Mouse (Mus musculus): ENCODE measurements around the gene Dusp3. TPM values are rescaled to one million over a fixed set of nuclear protein-coding genes. Genes with fewer than 3 reads are reported as not detected.

Gene Dusp3
- total RNA-seq, 4 experiments from 2014 or later = 107 to 186 (median 147) TPM

DNA sequence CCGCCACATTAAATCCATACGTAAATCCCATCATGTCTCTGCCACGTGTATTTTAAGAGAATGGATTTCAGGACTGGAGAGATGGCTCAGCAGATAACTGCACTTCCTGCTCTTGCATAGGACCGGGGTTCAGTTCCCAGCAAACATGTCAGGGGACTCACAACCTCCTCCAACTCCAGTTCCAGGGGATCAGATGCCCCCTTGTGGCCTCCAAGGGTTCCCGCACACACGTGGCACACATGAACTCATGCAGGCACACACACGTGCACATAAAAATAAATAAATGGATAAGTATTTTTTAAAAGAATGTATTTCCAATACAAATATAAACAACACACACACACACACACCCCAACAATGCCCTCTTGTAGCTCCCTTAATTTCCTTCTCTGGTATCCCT lies 9.9 kb downstream of the Dusp3 start:
- DNase-seq (ENCODE audit: low spot score) = no peak

- no peak for DNase-seq (ENCODE audit: low spot score)
Observed at GRCm38 (mm10) chr11:101974923-101975322, 11.9 kb downstream of the Dusp3 start.

- no peak for DNase-seq (ENCODE audit: low spot score)
Observed at GRCm38 (mm10) chr11:101974181-101974580, 12.6 kb downstream of the Dusp3 start.

GRCm38 (mm10) chr11:101973496-101973895 lies 13.3 kb downstream of the Dusp3 start:
- DNase-seq (ENCODE audit: low spot score) = no peak

DNA sequence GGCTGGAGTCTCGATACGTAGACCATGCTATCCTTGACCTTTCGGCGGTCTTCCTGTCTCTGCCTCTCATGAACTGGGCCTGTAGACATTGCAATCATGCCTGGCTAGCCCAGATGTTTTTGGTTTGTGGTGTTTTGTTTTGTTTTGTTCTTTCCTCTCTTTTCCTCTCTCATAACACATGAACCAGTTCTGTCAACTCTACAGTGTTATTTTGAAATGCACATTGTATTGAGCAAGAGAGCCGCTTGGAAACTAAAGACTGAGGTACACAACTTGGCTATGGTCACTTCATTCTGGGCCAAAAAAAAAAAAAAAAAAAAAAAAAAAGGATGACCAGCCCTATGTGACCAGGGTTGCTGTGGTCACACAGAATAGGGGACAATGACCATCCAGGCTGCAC lies 14.2 kb downstream of the Dusp3 start:
- DNase-seq (ENCODE audit: low spot score) = no peak

GRCm38 (mm10) chr11:101972097-101972496 lies 14.7 kb downstream of the Dusp3 start:
- DNase-seq (ENCODE audit: low spot score) = no peak

DNA sequence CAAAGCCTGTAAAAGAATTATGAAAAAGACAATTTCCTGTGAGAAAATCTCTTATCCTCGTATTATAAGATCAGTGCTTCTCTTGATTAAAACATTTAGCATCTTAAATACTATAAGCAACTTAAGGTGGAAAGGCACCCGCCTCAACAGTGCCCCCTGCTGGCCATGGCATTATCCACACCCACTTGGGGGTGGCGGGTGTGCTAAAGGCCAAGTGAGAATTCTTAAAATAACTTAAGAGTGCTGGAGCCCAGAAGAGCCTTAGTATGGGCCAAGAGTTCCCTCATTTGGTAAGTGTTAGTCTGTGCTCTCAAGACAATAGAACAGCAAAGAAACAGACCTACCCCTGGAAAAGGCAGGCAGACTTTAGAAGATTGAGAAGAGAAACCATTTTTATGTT lies 15.4 kb downstream of the Dusp3 start:
- no peak for DNase-seq (ENCODE audit: low spot score)

- no peak for DNase-seq (ENCODE audit: low spot score)
Observed at GRCm38 (mm10) chr11:101969835-101970234, 17.0 kb downstream of the Dusp3 start.

DNA sequence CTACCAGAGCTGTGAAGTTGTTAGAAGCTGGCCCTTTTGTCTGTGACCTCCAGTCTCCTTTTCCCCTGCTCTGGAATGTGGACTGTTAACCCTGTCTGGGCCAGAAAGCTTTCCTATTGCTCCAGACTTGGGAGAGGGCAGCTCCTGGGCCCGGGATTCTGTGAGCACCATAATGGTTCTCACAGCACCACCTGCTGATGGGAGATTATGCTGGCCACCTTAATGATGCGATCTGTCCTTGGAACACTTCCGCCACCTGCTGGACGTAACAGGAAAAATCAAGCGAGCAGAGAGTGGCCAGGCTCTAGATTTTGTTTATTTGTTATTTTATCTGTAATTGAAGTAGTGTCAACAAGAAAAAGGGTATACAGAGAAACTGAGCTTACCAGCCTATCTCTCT lies 18.0 kb downstream of the Dusp3 start:
- DNase-seq (ENCODE audit: low spot score) = peak; percentile 86

- no peak for DNase-seq (ENCODE audit: low spot score)
Observed at GRCm38 (mm10) chr11:101968311-101968710, 18.5 kb downstream of the Dusp3 start.

DNA sequence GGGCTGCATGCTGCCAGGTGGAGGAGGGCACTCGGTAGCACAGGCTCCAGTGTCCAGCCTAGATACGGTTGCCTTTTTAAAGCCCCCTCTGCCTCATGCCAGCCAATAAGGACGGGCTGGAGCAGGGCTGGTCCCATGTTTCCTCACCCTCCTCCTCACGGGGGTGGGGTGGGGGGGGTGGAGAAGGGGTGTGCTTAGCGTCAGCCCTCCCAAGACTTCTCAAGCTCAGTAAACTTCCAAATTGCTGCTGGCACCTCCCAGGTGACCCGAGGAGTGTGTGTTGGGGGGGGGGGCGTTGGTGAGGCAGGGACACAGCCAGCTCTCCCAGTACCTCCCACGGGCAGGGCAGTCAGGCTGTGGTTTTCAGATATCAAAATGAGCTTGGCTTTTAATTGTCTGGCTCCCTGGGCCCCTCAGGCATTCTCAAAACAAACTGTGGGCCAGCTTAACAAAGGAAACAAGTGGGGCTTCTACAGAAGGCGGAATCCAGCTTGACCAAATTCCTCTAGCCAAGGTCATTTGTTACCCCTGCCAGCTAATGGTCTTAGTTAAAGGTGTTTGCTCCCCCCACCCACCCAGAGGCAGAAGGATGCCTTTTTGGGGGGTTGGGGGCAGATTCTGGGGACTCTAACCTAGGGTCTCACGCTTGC lies 19.7 kb downstream of the Dusp3 start, which contains the start of gene Sost:
Gene Sost (minus strand): TSS at position 51 of the 650 bp plus-strand sequence.
- no peak for DNase-seq (ENCODE audit: low spot score)

DNA sequence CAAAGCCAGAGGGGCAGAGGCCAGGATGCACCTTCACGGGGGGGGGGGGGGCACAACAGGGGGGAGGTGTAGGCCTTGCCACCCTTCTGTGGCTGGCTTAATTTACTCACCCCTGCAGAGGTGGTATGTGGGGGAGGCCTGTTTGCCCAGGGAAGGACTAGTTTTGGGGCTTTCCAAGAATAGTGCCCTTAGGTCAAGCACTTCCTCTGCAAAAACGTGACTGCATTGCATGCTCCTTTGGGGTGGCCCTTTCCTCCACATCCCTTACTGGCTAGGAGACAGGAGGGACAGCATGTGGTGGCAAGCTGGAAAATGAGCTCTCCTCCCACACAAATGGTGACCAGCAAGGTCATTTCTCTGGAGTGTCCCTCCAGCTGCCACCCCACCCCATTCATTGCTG lies 21.3 kb downstream of the Dusp3 start:
- DNase-seq (ENCODE audit: low spot score) = no peak

DNA sequence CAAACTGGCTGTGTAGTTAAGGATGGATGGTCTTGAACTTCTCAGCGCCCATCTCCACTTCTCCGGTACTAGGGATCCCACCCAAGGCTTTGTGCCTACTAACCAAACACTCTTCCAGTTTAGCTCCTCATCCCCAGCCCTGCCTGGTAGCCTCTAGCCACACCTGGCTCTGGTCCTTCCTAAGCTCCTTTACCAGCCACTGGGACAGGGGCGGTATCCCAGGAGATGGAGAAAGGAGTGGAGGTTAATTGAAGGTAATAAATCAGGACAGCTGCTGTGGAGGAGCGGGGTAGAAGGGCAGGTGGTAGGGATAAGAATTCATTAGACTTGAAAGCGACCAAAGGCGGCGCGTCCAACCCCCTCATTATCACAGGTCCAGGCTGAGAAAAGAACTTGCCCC lies 22.2 kb downstream of the Dusp3 start:
- DNase-seq (ENCODE audit: low spot score) = no peak

- no peak for DNase-seq (ENCODE audit: low spot score)
Observed at GRCm38 (mm10) chr11:101963473-101964291, 23.1 kb downstream of the Dusp3 start.

DNA sequence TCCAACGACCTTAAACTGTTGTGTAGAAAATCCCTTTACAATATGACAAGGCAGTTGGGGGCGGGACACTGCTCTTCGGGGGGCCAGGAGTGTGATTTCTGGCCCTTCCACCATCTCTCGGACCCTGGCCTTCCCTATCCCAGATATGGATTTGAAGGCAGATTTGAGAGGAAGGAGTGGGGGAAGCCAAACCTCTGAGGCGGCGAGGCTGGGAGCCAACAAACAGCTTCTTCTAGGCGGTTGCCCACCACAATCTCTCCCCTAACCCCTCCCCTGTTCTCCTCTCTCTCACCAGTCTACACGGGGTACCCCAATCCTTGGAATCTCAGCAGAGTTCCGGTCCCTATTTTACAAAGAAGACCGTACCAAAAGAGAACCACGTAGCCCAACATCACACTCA lies 23.8 kb downstream of the Dusp3 start:
- DNase-seq (ENCODE audit: low spot score) = no peak

DNA sequence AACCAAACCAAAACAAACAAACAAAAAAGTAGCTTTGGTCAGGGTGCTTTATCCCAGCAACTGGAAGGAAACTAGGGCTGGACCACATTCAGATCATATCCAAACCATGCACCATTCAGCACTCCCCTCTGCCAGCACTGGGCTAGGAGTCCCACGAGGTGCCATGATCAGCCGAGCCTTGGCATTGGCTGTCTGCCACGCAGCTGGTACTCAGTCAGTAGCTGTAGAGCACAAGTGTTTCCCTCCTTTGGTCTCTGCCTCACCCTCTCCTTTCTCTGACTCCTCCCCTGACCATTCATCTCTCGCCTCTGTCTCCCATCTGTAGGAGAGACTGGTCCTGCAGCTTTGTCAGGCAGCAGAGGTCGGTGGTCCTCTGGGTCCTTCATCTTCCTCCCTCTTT lies 29.3 kb downstream of the Dusp3 start:
- DNase-seq (ENCODE audit: low spot score) = no peak

DNA sequence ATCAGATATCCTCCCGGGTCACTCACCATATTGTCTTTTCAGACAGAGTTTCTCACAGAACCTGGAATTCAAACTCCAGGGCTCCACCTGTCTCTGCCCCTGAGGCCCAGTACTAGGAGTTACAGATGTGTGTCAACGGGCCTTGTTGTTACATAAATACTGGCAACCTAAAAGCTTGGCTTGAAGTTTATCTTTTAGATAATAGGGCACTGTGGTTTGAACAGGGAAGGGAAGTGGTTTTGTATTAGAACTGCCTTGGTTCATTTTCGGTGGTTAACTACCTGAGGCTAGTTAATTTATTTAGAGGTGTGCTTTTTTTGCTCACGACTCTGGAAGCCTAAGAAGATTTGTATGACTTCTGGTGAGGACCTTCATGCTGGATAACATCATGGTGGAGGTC lies 33.4 kb downstream of the Dusp3 start:
- DNase-seq (ENCODE audit: low spot score) = no peak

- DNase-seq (ENCODE audit: low spot score) = peak; percentile 77
Observed at GRCm38 (mm10) chr11:101952541-101953341, 34.1 kb downstream of the Dusp3 start.

DNA sequence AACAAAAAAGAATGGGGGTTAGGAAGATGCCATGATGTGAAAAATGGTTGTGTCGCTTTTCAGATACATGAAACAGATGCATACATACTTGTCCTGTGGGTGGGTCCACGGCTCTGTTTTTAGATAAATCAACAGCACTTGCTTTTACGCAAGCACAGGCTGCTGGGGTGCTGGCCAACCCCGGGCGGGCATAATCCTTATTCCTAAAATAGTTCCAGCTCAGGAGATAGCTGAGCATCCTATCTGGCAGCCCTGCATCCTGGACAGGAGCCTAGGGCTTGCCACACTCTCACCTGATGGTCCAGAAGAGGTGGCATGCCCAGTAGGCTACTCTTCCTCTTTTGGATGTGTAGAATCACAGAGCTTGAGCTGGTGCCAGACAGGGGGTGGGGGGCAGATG lies 36.8 kb downstream of the Dusp3 start:
- no peak for DNase-seq (ENCODE audit: low spot score)

DNA sequence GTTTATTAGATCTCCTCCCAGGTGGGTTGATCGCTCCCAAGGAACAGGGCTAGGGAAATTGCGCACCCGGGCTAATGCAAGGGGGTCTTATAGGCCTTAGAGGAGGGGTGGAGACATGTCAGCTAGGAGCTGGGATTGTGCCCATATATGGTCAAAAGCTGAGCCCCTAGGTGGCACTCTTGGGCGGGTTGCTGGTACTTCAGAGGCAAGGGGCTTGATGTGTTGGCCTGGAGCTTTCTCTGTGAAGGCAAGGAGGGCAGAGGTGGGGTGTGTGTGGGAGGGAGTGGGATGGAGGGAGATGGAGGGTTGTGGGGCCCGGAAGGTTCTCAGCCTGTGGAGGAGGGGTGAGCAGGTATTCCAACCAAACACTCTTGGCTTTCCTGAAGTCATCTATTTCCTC lies 40.3 kb downstream of the Dusp3 start:
- no peak for DNase-seq (ENCODE audit: low spot score)

- no peak for DNase-seq (ENCODE audit: low spot score)
Observed at GRCm38 (mm10) chr11:101943055-101943454, 43.8 kb downstream of the Dusp3 start.

- DNase-seq (ENCODE audit: low spot score) = no peak
Observed at GRCm38 (mm10) chr11:101937108-101937507, 49.7 kb downstream of the Dusp3 start.
